Mouse (Mus musculus): ENCODE data around the gene Ubp1. TPM values are rescaled to one million over a fixed set of nuclear protein-coding genes. Genes with fewer than 3 reads are reported as not detected.
A peak's percentile ranks its signal among the peaks of the same experiment; 100 is the strongest.

The Ubp1 gene
- polyA plus RNA-seq, 1 experiment = 31.1 TPM

DNA sequence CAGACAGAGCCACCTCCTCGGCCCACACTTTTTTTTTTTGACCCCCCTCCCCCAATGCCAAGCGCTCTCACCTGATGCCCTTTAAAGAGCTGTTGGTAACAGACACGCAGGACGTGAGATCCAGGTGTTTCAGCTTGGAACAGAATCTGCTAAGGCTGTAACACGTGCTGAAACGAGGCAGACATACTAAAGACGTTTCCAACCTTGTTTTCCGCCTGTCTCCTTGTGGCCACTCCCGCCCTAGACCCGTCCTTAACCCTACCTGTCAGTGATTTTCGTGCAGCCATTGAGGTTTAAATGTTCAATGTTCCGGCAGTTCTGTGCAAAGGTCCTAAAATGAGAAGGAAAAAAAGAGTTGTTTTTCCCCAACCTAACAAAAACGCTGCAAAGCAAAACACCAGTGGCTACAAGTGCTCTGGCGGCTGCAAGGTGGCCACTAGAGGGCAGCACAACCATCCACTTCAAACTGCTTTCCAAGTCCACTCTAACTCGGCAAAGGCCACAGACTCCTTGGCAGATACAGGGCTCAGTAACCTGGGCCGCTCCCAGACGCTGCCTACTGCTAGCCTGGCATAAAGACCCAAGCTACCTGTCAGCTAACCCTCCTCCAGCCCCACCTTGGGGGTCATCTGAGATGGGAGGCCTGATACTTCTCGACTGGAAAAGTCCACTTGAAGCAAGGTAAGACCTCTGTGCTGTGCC lies 60.0 kb downstream of the Ubp1 start:
- no peaks in the 10 kb centered on the region for H3K79me2 ChIP-seq (ENCODE audit: control insufficient read depth, insufficient read depth)
- no peak overlapping the region for H3ac ChIP-seq (ENCODE audit: control insufficient read depth, insufficient read length)
- H3K4me2 ChIP-seq (ENCODE audit: low read depth) = no peak overlapping the region
- H3K36me3 ChIP-seq (ENCODE audit: control insufficient read depth, insufficient read depth) = peaks cover 14% of the 10 kb centered on the region
- no peaks in the 10 kb centered on the region for H3K27me3 ChIP-seq (ENCODE audit: control insufficient read depth, insufficient read depth, insufficient read length)
- TF ChIP-seq E2F4 (IDR thresholded peaks at IDR 0.05; ENCODE audit: insufficient read depth) (no peak), TCF12 (IDR thresholded peaks at IDR 0.05; ENCODE audit: insufficient read depth, poor library complexity, severe bottlenecking) (no peak), REST (IDR thresholded peaks at IDR 0.05; ENCODE audit: insufficient read depth, insufficient read length) (no peak), POLR2A (IDR thresholded peaks at IDR 0.05; ENCODE audit: insufficient read length, low read depth) (no peak), MAX (IDR thresholded peaks at IDR 0.05; ENCODE audit: low read depth) (no peak), USF1 (IDR thresholded peaks at IDR 0.05; ENCODE audit: low read depth) (no peak), POLR2AphosphoS2 (IDR thresholded peaks at IDR 0.05; ENCODE audit: insufficient read length, low read depth) (no peak), MYOG (IDR thresholded peaks at IDR 0.05; ENCODE audit: control insufficient read depth in 1 of 3, insufficient read depth in 1 of 3, insufficient read length in 2 of 3, low read depth in 2 of 3) (no peak), SRF (IDR thresholded peaks at IDR 0.05; ENCODE audit: control insufficient read depth, insufficient read length, low read depth) (no peak), MYOD1 (IDR thresholded peaks at IDR 0.05; ENCODE audit: control insufficient read depth in 1 of 3, insufficient read length in 2 of 3, low read depth in 2 of 3) (no peak), TCF3 (IDR thresholded peaks at IDR 0.05; ENCODE audit: insufficient read length, low read depth) (no peak), CEBPB (IDR thresholded peaks at IDR 0.05; ENCODE audit: insufficient read depth, poor library complexity, severe bottlenecking) (no peak)
- H3K4me3 ChIP-seq = no peak overlapping the region

DNA sequence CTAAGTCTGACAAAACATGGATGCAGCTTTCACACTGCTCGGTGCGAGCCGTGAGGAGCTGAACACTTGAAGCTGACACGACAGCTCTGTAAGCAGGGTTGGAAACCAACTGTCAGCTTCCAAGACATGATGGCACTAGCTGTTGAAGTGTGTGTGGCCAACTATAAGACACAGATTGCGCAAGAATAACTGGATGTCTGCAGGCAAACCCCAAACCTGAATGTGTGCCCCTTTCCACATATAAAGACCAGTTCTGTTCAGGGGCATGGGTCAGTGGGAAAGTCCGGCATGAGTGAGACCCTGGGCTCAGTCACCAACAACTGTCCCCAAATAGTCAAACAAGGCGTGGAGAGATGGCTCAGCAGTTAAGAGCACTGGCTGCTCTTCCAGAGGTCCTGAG lies 62.1 kb downstream of the Ubp1 start:
- Histone ChIP-seq H3K79me2 (ENCODE audit: control insufficient read depth, insufficient read depth) (no peaks in the 10 kb centered on the region), H3K4me3 (no peak overlapping the region), H3ac (ENCODE audit: control insufficient read depth, insufficient read length) (no peak overlapping the region), H3K27me3 (ENCODE audit: control insufficient read depth, insufficient read depth, insufficient read length) (no peaks in the 10 kb centered on the region), H3K4me2 (ENCODE audit: low read depth) (no peak overlapping the region), H3K36me3 (ENCODE audit: control insufficient read depth, insufficient read depth) (peaks cover 6% of the 10 kb centered on the region)
- TF ChIP-seq POLR2A (IDR thresholded peaks at IDR 0.05; ENCODE audit: insufficient read length, low read depth) = no peak
- no peak for TF ChIP-seq REST (IDR thresholded peaks at IDR 0.05; ENCODE audit: insufficient read depth, insufficient read length)
- TF ChIP-seq MYOG (IDR thresholded peaks at IDR 0.05; ENCODE audit: control insufficient read depth in 1 of 3, insufficient read depth in 1 of 3, insufficient read length in 2 of 3, low read depth in 2 of 3) = no peak
- no peak for TF ChIP-seq TCF3 (IDR thresholded peaks at IDR 0.05; ENCODE audit: insufficient read length, low read depth)
- TF ChIP-seq TCF12 (IDR thresholded peaks at IDR 0.05; ENCODE audit: insufficient read depth, poor library complexity, severe bottlenecking) = no peak
- 0 out of 2 replicates have a peak, but pooled peaks have one; percentile 45 for TF ChIP-seq CEBPB (IDR thresholded peaks at IDR 0.05; ENCODE audit: insufficient read depth, poor library complexity, severe bottlenecking)
- no peak for TF ChIP-seq POLR2AphosphoS2 (IDR thresholded peaks at IDR 0.05; ENCODE audit: insufficient read length, low read depth)
- no peak for TF ChIP-seq USF1 (IDR thresholded peaks at IDR 0.05; ENCODE audit: low read depth)

DNA sequence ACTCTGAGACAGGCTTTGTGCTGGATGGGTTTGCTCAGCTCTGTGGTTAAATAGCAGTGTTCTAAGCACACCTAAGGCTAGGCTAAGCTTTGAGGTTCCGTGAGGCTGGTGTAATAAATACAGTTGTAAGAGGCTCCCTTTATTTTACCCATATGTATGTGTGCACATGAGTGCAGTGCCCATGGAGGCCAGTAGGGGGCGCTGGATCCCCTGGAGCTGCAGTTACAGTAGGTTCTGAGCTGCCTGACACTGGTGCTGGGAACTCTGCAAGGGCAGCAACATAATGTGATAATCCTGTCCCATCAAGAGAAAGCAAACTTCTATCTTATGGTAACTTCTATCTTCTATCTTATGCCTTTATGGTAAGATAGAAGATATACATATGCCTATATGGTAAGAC lies 67.6 kb downstream of the Ubp1 start:
- H3K4me3 ChIP-seq = no peak overlapping the region
- no peak overlapping the region for H3K4me2 ChIP-seq (ENCODE audit: low read depth)
- no peaks in the 10 kb centered on the region for H3K79me2 ChIP-seq (ENCODE audit: control insufficient read depth, insufficient read depth)
- peaks cover 42% of the 10 kb centered on the region for H3K36me3 ChIP-seq (ENCODE audit: control insufficient read depth, insufficient read depth)
- H3ac ChIP-seq (ENCODE audit: control insufficient read depth, insufficient read length) = no peak overlapping the region
- TF ChIP-seq USF1 (IDR thresholded peaks at IDR 0.05; ENCODE audit: low read depth) (no peak), E2F4 (IDR thresholded peaks at IDR 0.05; ENCODE audit: insufficient read depth) (no peak), TCF3 (IDR thresholded peaks at IDR 0.05; ENCODE audit: insufficient read length, low read depth) (no peak), CEBPB (IDR thresholded peaks at IDR 0.05; ENCODE audit: insufficient read depth, poor library complexity, severe bottlenecking) (no peak), SRF (IDR thresholded peaks at IDR 0.05; ENCODE audit: control insufficient read depth, insufficient read length, low read depth) (no peak), POLR2AphosphoS2 (IDR thresholded peaks at IDR 0.05; ENCODE audit: insufficient read length, low read depth) (no peak), POLR2A (IDR thresholded peaks at IDR 0.05; ENCODE audit: insufficient read length, low read depth) (no peak), TCF12 (IDR thresholded peaks at IDR 0.05; ENCODE audit: insufficient read depth, poor library complexity, severe bottlenecking) (no peak), MYOG (IDR thresholded peaks at IDR 0.05; ENCODE audit: control insufficient read depth in 1 of 3, insufficient read depth in 1 of 3, insufficient read length in 2 of 3, low read depth in 2 of 3) (no peak), MAX (IDR thresholded peaks at IDR 0.05; ENCODE audit: low read depth) (no peak), REST (IDR thresholded peaks at IDR 0.05; ENCODE audit: insufficient read depth, insufficient read length) (no peak), MYOD1 (IDR thresholded peaks at IDR 0.05; ENCODE audit: control insufficient read depth in 1 of 3, insufficient read length in 2 of 3, low read depth in 2 of 3) (no peak)
- no peaks in the 10 kb centered on the region for H3K27me3 ChIP-seq (ENCODE audit: control insufficient read depth, insufficient read depth, insufficient read length)

DNA sequence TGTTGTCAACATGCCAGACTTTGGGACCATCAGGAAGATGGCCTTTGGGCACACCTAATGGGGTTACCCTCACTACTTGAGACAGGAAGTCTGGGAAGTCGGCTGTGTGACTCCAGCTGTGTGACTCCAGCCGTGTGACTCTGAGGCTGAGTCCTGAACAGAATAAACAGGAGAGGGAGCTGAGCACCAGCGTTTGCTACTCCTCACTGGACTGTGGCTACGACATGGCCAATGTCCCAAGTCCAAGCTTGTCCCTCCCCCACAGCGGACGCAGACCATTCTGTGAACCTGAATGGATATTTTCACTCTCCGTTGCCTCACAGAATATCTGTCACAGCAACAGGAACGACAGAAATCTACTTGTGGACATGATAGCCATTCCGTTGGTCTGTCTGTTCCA lies 76.1 kb downstream of the Ubp1 start:
- no peak overlapping the region for H3K4me2 ChIP-seq (ENCODE audit: low read depth)
- H3K79me2 ChIP-seq (ENCODE audit: control insufficient read depth, insufficient read depth) = peaks cover 5% of the 10 kb centered on the region
- no peaks in the 10 kb centered on the region for H3K27me3 ChIP-seq (ENCODE audit: control insufficient read depth, insufficient read depth, insufficient read length)
- TF ChIP-seq MYOD1 (IDR thresholded peaks at IDR 0.05; ENCODE audit: control insufficient read depth in 1 of 3, insufficient read length in 2 of 3, low read depth in 2 of 3) (no peak), MYOG (IDR thresholded peaks at IDR 0.05; ENCODE audit: control insufficient read depth in 1 of 3, insufficient read depth in 1 of 3, insufficient read length in 2 of 3, low read depth in 2 of 3) (no peak), CEBPB (IDR thresholded peaks at IDR 0.05; ENCODE audit: insufficient read depth, poor library complexity, severe bottlenecking) (no peak), SRF (IDR thresholded peaks at IDR 0.05; ENCODE audit: control insufficient read depth, insufficient read length, low read depth) (no peak)
- H3K4me3 ChIP-seq = no peak overlapping the region
- H3K36me3 ChIP-seq (ENCODE audit: control insufficient read depth, insufficient read depth) = peaks cover 40% of the 10 kb centered on the region
- no peak overlapping the region for H3ac ChIP-seq (ENCODE audit: control insufficient read depth, insufficient read length)
